Mouse (Mus musculus): ENCODE data around the gene Ncapd3. TPM values are rescaled to one million over a fixed set of nuclear protein-coding genes. Genes with fewer than 3 reads are reported as not detected.

The Ncapd3 gene
- total RNA-seq (2023) = 69.0 TPM

GRCm38 (mm10) chr9:27029828-27030762 lies at the start of gene Ncapd3, which contains the start of gene Vps26b:
Gene Ncapd3, plus strand, starts transcription at chr9:27030175.
Gene Vps26b, minus strand, starts transcription at chr9:27030065.

DNA sequence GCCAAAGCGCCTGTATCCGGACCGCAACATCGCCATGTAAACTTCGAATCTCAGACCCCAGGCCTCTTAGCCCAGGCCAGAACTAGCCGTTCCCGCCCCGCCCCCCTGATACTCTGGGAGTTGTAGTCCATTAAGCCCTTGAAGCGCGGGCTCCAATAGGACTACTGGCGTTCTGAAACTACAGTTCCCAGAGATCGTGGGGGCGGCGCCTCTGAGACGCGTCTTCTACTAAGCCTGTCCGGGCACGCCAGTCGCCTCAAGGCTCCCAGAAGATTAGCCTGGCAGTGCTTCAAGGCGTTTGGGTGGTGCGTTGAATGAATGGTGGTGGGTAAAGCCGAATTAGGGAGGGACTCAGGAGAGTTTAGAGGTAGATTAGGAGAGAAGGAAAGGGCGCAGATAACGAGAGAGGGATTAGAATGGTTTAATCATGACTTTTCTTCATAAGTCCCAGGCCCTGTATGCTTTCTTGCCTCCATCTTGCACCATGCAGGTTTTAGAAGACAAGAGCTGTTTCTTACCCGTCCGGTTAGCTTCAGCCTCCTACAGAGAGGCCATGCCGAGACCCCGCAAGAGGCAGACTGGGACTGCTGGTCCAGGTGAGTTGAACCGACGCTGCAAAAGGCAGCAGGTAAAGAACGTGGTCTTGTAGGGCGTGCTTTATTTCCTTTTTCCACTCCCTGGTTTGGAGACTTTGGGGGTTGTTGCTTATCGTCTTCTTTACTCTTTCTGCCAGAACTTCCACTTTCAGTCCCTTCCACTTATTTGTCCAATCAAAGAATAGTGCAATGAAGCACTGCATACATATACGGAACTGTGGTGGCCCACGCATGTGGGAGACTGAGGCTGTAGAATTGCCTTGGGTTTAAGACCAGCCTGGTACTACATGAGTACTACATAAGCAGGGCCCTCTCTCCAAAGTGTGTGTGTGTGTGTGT lies 30.2 kb upstream of the Ncapd3 start, which contains the start of the genes Acad8 and Thyn1:
TSS of gene Acad8 (minus strand) at position 106 of the 935 bp plus-strand sequence.
TSS of gene Thyn1 (plus strand) at position 250 of the 935 bp plus-strand sequence.

Other genes starting within 250 kb of the Ncapd3 start
- gene Glb1l2, start 223.7 kb upstream of the Ncapd3 start, total RNA-seq (2023) = not detected
- not detected for gene Glb1l3, start 169.3 kb upstream of the Ncapd3 start, total RNA-seq (2023)
- gene Gm1110, start 107.1 kb upstream of the Ncapd3 start, total RNA-seq (2023) = not detected
- 24.9 TPM for gene Acad8, start 30.6 kb upstream of the Ncapd3 start, total RNA-seq (2023)
- gene Thyn1, start 30.5 kb upstream of the Ncapd3 start, total RNA-seq (2023) = 22.6 TPM
- 46.6 TPM for gene Vps26b, start 110 bp upstream of the Ncapd3 start, total RNA-seq (2023)
- gene Jam3, start 125.2 kb downstream of the Ncapd3 start, total RNA-seq (2023) = not detected